Mouse (Mus musculus): ENCODE results near the gene Rab19. TPM values are rescaled to one million over a fixed set of nuclear protein-coding genes. Genes with fewer than 3 reads are reported as not detected.

Gene Rab19
- polyA plus RNA-seq, 1 experiment from 2014 or later, result 0.09 TPM

DNA sequence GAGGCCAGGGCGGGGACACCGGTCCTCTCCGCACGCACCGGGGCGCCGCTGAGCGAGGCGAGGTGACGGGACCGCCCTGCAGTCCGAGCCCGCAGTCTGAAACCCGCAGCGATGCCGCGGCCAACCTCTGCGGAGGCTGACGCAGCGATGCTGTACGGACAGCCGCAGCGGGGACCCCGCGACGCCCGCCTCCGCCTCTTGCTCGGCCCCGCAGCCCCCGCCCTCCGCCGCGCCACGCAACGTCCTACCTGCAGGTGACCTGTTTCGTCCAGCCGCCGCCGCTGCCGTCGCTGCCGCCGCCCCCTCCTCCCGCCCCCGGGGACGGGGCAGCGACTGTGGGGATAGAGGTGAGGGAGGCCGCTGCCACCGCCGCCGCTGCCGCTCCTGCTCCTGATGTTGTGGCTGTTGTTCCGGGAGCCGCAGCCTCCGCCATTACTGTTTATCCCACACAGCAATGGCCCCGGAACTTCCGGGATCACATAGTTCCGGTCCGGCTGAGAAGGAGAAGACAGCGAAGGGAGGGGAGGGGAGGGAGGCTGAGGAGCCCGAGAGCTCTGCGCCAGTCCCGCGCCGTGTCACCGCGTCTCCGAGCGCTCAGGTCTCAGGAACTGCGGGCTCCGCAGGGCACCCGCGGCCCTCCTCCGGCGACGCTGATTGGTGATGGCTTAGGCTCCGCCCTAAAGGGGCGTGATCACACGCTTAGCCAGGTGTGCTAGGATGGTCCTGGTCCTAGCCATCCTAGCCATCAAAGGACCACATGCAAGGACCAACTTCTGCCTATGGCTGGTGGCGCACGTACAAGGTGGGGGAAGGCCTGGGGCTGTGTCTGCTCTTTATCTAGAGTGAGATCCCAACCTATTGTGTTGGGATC is 39.1 kb downstream of the Rab19 start, which contains the start of gene Mkrn1:
Gene Mkrn1 (minus strand): TSS at position 612 of the 871 bp plus-strand sequence.
- H3K9ac ChIP-seq (replicated peaks), result peak within 1 kb of the TSS; percentile 91
- H3K27ac ChIP-seq (replicated peaks), result peak within 1 kb of the TSS; percentile 94
- peak within 1 kb of the TSS; percentile 98 for H3K4me3 ChIP-seq (replicated peaks)
- no peaks in the 10 kb centered on the region; the same call in 1 of the 2 replicates for H3K27me3 ChIP-seq (replicated peaks)
- WGBS, result under 1% methylated on average over 82 of the region's 82 CpGs
- H3K4me2 ChIP-seq, result peak within 1 kb of the TSS; percentile 63
- peak; percentile 95 for ATAC-seq (ENCODE audit: low FRiP score)
- H3K4me1 ChIP-seq, result peaks cover 23% of the 10 kb centered on the region
- H3K36me3 ChIP-seq, result no peaks in the 10 kb centered on the region
- H3K9me3 ChIP-seq (replicated peaks), result no peaks in the 10 kb centered on the region

DNA sequence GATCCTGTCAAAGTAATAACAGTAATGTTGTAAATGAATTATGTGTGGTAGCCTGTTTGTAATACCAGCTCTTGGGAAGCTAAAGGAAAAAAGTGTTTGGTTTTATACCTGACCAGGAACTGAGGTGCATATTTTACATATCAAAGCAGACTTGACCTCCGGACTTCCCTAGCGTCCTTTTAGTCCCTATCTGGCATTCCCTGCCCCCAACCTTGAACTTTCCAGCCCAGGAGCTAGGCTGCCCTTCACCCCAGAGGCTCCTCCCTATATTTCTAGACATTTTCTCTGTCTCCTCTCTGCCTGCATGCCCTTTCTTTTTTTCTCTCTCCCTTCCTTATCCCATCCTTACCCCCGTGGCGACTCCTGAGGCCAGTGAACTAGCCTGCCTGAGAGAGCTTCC is 39.9 kb downstream of the Rab19 start:
- H3K36me3 ChIP-seq, result no peaks in the 10 kb centered on the region
- H3K4me2 ChIP-seq, result peak overlapping the region; percentile 63
- WGBS, result 47% methylated on average over 4 of the region's 4 CpGs
- no peak overlapping the region for H3K9ac ChIP-seq (replicated peaks)
- no peak for ATAC-seq (ENCODE audit: low FRiP score)
- no peaks in the 10 kb centered on the region for H3K9me3 ChIP-seq (replicated peaks)
- peaks cover 22% of the 10 kb centered on the region for H3K4me1 ChIP-seq
- H3K4me3 ChIP-seq (replicated peaks), result peak overlapping the region; percentile 98
- no peaks in the 10 kb centered on the region; the same call in 1 of the 2 replicates for H3K27me3 ChIP-seq (replicated peaks)
- H3K27ac ChIP-seq (replicated peaks), result peak overlapping the region; percentile 94

DNA sequence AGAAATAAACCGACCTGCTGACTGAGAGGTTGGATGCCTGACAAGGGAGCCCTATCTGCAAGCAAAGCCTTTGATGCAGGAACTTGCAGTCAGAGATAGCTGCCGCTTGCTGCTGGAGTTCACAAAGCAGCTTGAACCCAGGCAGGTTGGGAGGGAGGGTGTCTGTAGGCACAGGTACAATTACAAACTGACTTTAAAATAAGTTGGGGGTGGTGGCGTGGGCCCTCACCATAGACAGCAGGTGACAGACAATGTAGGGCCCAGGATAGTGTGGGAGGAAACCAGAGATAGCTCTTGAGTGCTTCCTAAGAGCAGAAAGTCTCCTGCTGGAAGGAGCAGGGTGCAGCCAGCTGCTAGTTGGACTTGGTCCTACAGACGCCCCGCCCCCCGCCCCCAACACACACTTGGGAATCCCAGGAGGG is 42.2 kb downstream of the Rab19 start:
- H3K36me3 ChIP-seq, result no peaks in the 10 kb centered on the region
- H3K4me1 ChIP-seq, result peaks cover 12% of the 10 kb centered on the region
- H3K9me3 ChIP-seq (replicated peaks), result no peaks in the 10 kb centered on the region
- H3K27me3 ChIP-seq (replicated peaks), result no peaks in the 10 kb centered on the region; the same call in 1 of the 2 replicates
- H3K9ac ChIP-seq (replicated peaks), result no peak overlapping the region
- ATAC-seq (ENCODE audit: low FRiP score), result no peak
- WGBS, result 76% methylated on average over 6 of the region's 6 CpGs
- H3K4me3 ChIP-seq (replicated peaks), result no peak overlapping the region
- H3K4me2 ChIP-seq, result no peak overlapping the region
- no peak overlapping the region for H3K27ac ChIP-seq (replicated peaks)

DNA sequence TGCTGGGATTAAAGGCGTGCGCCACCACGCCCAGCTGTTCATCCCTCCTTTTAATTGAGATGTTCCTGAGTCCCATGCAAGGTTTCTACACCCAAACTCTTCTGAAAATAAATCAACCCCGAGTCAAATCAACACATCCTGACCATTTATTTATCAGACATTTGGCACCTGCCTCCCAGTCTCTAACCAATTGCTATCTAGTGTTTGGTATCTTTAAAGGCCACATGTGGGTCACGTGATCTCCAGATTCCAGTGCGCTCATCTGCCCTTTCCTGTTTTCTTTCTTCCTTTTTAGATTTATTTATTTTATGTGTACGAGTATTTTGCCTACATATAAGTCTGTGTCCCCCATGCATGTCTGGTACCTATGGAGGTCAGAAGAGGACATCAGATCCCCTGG is 42.7 kb downstream of the Rab19 start:
- 95% methylated on average over 7 of the region's 7 CpGs for WGBS
- H3K27ac ChIP-seq (replicated peaks), result no peak overlapping the region
- no peak overlapping the region for H3K9ac ChIP-seq (replicated peaks)
- no peaks in the 10 kb centered on the region for H3K36me3 ChIP-seq
- no peak overlapping the region for H3K4me3 ChIP-seq (replicated peaks)
- ATAC-seq (ENCODE audit: low FRiP score), result no peak
- H3K27me3 ChIP-seq (replicated peaks), result no peaks in the 10 kb centered on the region; the same call in 1 of the 2 replicates
- no peak overlapping the region for H3K4me2 ChIP-seq
- peaks cover 8% of the 10 kb centered on the region; the same call in 1 of the 2 replicates for H3K4me1 ChIP-seq
- H3K9me3 ChIP-seq (replicated peaks), result no peaks in the 10 kb centered on the region

DNA sequence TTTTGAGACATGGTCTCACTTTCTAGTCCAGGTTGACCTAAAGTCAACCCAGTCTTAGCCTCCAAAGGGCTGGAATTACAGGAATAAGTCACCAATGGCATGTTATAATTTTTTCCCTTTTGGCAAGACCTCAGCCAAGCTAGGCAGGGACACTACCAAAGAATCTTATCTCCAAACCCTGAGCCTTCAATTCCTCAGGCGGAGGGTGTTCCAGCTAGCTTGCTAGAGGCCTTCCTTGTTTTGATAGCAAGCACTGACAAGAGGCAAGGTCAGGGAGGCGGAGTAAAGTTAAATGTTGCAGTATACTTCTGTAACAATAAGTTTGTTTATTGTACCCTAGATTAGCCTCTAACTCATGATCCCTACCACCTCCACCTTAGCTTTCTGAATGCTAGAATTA is 44.2 kb downstream of the Rab19 start:
- H3K27ac ChIP-seq (replicated peaks), result no peak overlapping the region
- H3K27me3 ChIP-seq (replicated peaks), result no peaks in the 10 kb centered on the region; the same call in 1 of the 2 replicates
- H3K4me1 ChIP-seq, result peaks cover 3% of the 10 kb centered on the region; the same call in 1 of the 2 replicates
- H3K9ac ChIP-seq (replicated peaks), result no peak overlapping the region
- no peak overlapping the region for H3K4me2 ChIP-seq
- no peaks in the 10 kb centered on the region for H3K36me3 ChIP-seq
- WGBS, result 96% methylated on average over 2 of the region's 2 CpGs
- H3K4me3 ChIP-seq (replicated peaks), result no peak overlapping the region
- no peaks in the 10 kb centered on the region for H3K9me3 ChIP-seq (replicated peaks)
- ATAC-seq (ENCODE audit: low FRiP score), result no peak

DNA sequence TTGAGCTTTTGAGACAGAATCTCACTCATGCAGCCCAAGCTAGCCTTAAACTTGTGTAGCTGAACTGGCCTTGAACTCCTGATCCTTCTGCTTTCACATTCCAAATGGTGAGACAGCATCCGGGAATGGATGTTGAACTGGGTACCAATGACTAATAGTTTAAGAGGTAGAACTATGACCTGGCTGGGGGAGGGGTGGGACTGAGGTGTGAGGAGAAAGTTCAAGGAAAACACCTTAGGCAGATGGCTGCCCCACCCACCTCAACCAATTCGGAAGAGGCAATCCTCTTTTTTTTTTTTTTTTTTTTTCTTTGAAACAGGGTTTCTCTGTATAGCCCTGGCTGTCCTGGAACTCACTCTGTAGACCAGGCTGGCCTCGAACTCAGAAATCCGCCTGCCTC is 45.8 kb downstream of the Rab19 start:
- 82% methylated on average over 4 of the region's 4 CpGs for WGBS
- Histone ChIP-seq H3K36me3 (no peaks in the 10 kb centered on the region), H3K9ac (replicated peaks) (no peak overlapping the region), H3K27me3 (replicated peaks) (no peaks in the 10 kb centered on the region; the same call in 1 of the 2 replicates), H3K9me3 (replicated peaks) (no peaks in the 10 kb centered on the region), H3K27ac (replicated peaks) (no peak overlapping the region), H3K4me2 (no peak overlapping the region), H3K4me1 (no peaks in the 10 kb centered on the region), H3K4me3 (replicated peaks) (no peak overlapping the region)
- no peak for ATAC-seq (ENCODE audit: low FRiP score)

DNA sequence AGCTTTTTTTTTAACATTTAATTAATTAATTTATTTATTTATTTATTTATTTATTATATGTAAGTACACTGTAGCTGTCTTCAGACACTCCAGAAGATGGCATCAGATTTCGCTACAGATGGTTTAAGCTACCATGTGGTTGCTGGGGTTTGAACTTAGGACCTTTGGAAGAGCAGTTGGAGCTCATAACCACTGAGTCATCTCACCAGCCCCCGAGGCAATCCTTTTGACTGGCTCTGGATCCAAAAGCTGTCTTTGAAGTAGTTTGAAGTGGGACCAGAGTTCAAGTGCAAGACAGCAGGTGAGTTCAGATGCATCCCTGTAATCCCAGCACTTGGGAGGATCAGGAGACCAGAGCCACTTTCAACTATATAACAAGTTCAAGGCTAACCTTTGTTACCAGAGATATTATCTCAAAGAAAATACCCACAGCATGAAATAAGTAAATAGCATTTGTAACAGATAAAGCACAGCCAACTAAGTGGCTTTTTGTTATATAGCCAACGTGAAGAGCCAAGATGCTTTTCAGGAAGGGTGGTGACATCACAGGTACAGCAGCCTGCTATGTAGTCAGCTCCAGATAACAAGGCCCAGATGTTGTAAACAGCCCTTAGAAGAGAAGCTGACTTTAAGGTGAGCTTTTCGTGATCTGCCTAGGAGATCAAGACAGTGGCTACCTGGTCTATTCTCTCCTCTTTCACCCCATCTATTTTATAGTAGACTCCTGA is 46.5 kb downstream of the Rab19 start:
- Histone ChIP-seq H3K4me2 (no peak overlapping the region), H3K27me3 (replicated peaks) (no peaks in the 10 kb centered on the region), H3K27ac (replicated peaks) (no peak overlapping the region), H3K4me1 (no peaks in the 10 kb centered on the region), H3K4me3 (replicated peaks) (no peak overlapping the region), H3K9ac (replicated peaks) (no peak overlapping the region), H3K9me3 (replicated peaks) (no peaks in the 10 kb centered on the region), H3K36me3 (no peaks in the 10 kb centered on the region)
- ATAC-seq (ENCODE audit: low FRiP score), result no peak
- 85% methylated on average over 4 of the region's 4 CpGs for WGBS

DNA sequence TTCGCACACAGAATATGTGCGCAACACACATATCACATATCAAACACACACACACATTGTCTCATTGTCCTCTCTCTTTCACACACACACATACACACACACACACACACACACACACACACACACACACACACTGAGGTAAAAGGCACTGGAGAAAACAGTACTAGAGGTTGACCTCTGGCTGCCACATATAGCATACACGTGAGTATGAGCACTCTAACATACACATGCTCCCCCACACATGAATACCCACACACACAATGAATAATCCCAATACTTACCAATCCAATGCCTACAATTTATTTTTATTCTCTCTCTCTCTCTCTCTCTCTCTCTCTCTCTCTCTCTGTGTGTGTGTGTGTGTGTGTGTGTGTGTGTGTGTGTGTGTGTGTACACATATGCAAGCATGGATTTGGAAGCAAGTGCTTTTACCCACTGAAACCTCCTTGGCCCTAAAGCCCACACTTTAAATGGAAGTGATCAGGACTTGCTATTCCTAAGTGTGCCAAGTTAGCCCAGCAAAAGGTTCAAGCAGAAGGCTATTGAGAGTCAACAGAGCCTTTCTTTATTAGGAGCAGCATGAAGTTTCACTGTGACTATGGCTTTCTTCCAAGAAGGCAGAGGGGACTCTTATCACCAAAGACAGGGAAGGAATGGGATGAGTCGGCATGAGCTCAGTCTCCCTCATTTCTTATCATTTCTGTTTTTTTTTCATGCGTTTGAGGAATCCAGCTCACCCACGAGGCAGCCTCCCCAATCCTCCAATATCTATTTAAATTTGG is 48.2 kb downstream of the Rab19 start:
- no peak overlapping the region for H3K9ac ChIP-seq (replicated peaks)
- no peak overlapping the region for H3K4me2 ChIP-seq
- WGBS, result 83% methylated on average over 6 of the region's 6 CpGs
- H3K36me3 ChIP-seq, result no peaks in the 10 kb centered on the region
- H3K9me3 ChIP-seq (replicated peaks), result no peaks in the 10 kb centered on the region
- ATAC-seq (ENCODE audit: low FRiP score), result no peak
- H3K4me1 ChIP-seq, result no peaks in the 10 kb centered on the region
- H3K27ac ChIP-seq (replicated peaks), result no peak overlapping the region
- no peaks in the 10 kb centered on the region for H3K27me3 ChIP-seq (replicated peaks)
- H3K4me3 ChIP-seq (replicated peaks), result no peak overlapping the region

DNA sequence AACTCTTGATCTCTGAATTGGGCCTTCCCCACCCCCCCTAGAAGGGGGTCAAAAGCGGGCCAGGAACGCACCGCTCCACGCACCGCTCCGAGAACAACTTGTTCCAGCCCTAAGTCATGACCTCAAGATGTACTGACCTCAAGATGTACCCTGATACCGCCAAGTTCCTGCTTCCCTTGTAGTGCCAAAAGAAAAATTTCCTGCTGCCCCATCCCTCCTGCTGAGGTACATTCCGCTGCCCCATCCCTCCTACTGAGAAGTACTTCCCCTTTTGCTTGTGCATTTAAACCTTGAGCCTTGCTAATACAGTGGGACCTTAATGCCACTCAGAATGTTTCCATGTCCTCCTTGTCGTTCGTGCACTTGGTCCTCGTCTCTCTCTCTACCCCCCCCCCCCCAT is 49.7 kb downstream of the Rab19 start:
- no peak overlapping the region for H3K27ac ChIP-seq (replicated peaks)
- H3K9me3 ChIP-seq (replicated peaks), result no peaks in the 10 kb centered on the region
- no peak overlapping the region for H3K4me3 ChIP-seq (replicated peaks)
- no peak overlapping the region for H3K9ac ChIP-seq (replicated peaks)
- ATAC-seq (ENCODE audit: low FRiP score), result no peak
- WGBS, result 70% methylated on average over 11 of the region's 11 CpGs
- H3K4me2 ChIP-seq, result no peak overlapping the region
- no peaks in the 10 kb centered on the region for H3K4me1 ChIP-seq
- H3K27me3 ChIP-seq (replicated peaks), result no peaks in the 10 kb centered on the region
- H3K36me3 ChIP-seq, result no peaks in the 10 kb centered on the region

DNA sequence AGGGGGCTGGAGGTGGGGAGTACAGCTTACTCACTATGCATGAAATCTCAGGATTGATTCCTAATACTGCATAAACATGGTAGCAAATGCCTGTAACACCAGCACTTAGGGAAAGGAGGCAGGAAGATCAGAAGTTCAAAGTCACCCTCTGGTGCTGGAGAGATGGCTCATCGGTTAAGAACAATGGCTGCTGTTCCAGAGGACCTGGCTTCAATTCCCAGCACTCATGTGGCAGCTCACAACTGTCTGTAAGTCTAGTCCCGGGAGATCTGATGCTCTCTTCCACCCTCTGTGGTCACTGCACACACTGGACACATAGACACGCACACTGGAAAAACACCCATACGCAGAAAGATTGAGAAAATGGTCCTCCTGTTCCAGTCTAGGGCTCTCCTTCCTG is 52.2 kb downstream of the Rab19 start:
- Histone ChIP-seq H3K4me3 (replicated peaks) (no peak overlapping the region), H3K9me3 (replicated peaks) (no peaks in the 10 kb centered on the region), H3K27me3 (replicated peaks) (no peaks in the 10 kb centered on the region), H3K4me2 (no peak overlapping the region), H3K9ac (replicated peaks) (no peak overlapping the region), H3K36me3 (no peaks in the 10 kb centered on the region), H3K4me1 (no peaks in the 10 kb centered on the region), H3K27ac (replicated peaks) (no peak overlapping the region)
- no peak for ATAC-seq (ENCODE audit: low FRiP score)
- whole genome bisulfite sequencing, result 86% methylated on average over 4 of the region's 4 CpGs

DNA sequence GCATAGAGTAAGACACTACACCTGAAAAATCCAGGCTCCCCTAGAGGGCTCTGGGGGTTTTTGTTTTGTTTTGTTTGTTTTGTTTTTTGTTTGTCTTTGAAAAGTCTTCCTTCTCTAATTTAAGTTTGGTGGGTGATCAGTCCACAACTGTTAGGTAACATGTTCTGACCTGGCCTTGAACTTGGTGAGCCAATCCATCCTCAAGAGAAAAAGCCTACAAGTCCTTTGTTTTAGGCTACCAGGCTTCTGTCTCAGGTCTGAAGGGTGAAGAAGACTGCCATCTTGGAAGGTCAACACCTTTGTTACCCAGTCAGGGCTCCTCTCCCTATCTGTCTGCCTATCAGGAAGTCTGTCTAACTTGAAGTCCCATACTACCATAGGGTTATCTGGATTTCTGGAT is 52.7 kb downstream of the Rab19 start:
- Histone ChIP-seq H3K27ac (replicated peaks) (no peak overlapping the region), H3K9ac (replicated peaks) (no peak overlapping the region), H3K36me3 (no peaks in the 10 kb centered on the region), H3K27me3 (replicated peaks) (no peaks in the 10 kb centered on the region), H3K4me3 (replicated peaks) (no peak overlapping the region), H3K4me2 (no peak overlapping the region), H3K9me3 (replicated peaks) (no peaks in the 10 kb centered on the region), H3K4me1 (no peaks in the 10 kb centered on the region)
- no peak for ATAC-seq (ENCODE audit: low FRiP score)
